Mouse (Mus musculus): ENCODE measurements around the gene Aspa. TPM values are rescaled to one million over a fixed set of nuclear protein-coding genes. Genes with fewer than 3 reads are reported as not detected.
"Not testable (repeated sequence)": the region's sequence is repeated elsewhere in the genome, so short reads cannot be mapped to it uniquely, and the experiment has no call there.

Gene Aspa
- polyA plus RNA-seq (2015; fragmentation: Nextera tagmentation; extraction: Ambion mirVana): 0.74 and 2.0 TPM in 2 replicates

DNA sequence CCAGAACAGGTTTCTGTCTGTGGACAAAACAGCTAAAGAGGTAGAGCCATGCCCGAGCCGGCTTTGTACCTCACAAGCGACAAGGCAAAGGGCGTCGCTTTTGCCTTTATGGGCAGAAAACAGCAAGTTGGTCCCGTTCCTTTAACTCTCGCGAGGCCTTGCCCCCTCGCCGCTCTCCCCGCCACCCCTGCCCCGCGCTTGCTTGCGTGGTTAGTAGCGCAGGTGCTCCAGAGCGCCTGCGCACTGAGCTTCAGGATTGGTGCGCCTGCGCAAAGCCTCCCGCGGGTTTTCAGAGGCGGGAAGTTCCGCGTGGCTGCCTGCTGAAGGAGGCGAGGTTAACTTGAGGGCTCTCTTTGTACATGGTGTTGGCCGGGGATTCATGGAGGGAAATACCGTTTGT lies at the start of gene Aspa, which contains the start of the genes Gm49340 and Spata22:
Gene Aspa (minus strand): TSS at position 155 of the 400 bp plus-strand sequence.
Gene Gm49340 (plus strand): TSS at position 300 of the 400 bp plus-strand sequence.
Gene Spata22 (plus strand): TSS at position 300 of the 400 bp plus-strand sequence.
- no peak within 1 kb of the TSS for H3K27ac ChIP-seq
- H3K4me1 ChIP-seq: no peaks in the 10 kb centered on the region
- H3K9me3 ChIP-seq: no peaks in the 10 kb centered on the region
- H3K4me2 ChIP-seq: no peak within 1 kb of the TSS
- no peaks in the 10 kb centered on the region for H3K36me3 ChIP-seq
- H3K9ac ChIP-seq: no peak within 1 kb of the TSS
- ATAC-seq (ENCODE audit: insufficient number of reproducible peaks, low FRiP score, low TSS enrichment, low read depth): no peak
- no peaks in the 10 kb centered on the region for H3K27me3 ChIP-seq
- 81% methylated on average over 27 of the region's 27 CpGs for WGBS
- no peak within 1 kb of the TSS for H3K4me3 ChIP-seq

DNA sequence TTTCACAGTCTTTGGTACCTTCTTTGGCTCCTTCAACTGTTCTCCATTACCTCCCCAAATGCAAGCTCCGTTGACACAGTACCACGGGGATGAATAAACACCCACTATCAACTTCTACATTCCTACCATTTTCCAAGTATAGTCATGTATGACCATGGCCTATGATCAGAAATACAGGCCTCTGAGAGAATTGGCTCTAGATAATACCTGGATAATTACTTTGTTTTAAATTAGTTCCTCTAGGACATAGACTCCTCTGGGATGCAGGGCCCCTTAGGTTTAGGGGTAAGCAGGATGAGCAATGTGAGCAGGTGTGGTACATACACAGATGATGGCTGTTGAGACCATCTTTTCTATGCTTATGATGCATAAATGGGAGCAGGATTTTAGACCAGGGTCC lies 41.5 kb upstream of the Aspa start, which contains the start of gene Olfr376:
Gene Olfr376 (plus strand): TSS at position 301 of the 400 bp plus-strand sequence.
- WGBS: 87% methylated on average over 2 of the region's 2 CpGs
- H3K36me3 ChIP-seq: no peaks in the 10 kb centered on the region
- no peak within 1 kb of the TSS for H3K27ac ChIP-seq
- no peak for ATAC-seq (ENCODE audit: insufficient number of reproducible peaks, low FRiP score, low TSS enrichment, low read depth)
- H3K4me3 ChIP-seq: no peak within 1 kb of the TSS
- no peaks in the 10 kb centered on the region for H3K4me1 ChIP-seq
- no peak within 1 kb of the TSS for H3K4me2 ChIP-seq
- H3K9me3 ChIP-seq: no peaks in the 10 kb centered on the region
- H3K9ac ChIP-seq: no peak within 1 kb of the TSS
- H3K27me3 ChIP-seq: no peaks in the 10 kb centered on the region

DNA sequence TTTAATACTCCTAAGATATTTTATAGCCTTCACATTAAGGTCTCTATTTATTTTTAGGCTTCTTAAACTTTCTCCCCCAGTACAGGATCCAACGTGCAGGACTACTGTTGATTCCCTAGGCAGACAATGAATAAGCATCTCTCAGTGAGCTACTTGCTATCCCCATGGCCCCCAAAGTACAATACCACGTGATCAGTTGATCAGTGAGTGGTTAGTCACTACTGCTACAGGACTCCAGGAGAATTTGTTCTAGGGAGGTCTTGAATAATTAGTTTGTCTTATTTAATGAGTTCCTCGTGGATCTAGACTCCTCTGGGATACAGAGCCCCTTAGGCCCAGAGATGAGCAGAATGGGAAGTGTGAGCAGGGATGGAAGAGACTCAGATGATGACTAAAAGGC lies 21.1 kb upstream of the Aspa start, which contains the start of gene Olfr20:
Gene Olfr20 (plus strand): TSS at position 301 of the 400 bp plus-strand sequence.
- Histone ChIP-seq H3K9ac (no peak within 1 kb of the TSS), H3K9me3 (no peaks in the 10 kb centered on the region), H3K4me2 (no peak within 1 kb of the TSS), H3K4me3 (no peak within 1 kb of the TSS), H3K4me1 (no peaks in the 10 kb centered on the region), H3K36me3 (no peaks in the 10 kb centered on the region), H3K27me3 (no peaks in the 10 kb centered on the region), H3K27ac (no peak within 1 kb of the TSS)
- 41% methylated on average over 3 of the region's 3 CpGs for WGBS
- no peak for ATAC-seq (ENCODE audit: insufficient number of reproducible peaks, low FRiP score, low TSS enrichment, low read depth)

DNA sequence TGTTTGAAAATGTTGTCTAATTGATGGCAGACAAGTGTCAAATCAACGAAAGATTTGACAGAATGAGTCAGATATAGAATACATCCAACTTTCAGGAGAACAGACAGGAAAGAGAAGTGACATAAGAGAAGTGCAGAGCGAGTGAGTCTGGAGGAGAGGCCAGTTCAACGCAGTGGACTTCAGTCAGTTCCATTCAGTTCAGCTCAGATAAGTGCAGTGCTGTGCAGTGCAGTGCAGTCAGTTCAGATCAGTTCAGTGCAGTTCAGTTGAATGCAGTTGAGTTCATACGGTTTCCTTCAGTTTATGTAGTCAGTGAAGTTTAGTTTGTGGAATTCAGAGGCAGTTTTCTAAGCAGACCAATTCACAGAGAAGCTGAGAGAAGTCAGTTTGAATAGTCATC lies 7.5 kb upstream of the Aspa start:
- H3K4me3 ChIP-seq: no peak overlapping the region
- H3K27ac ChIP-seq: no peak overlapping the region
- no peak for ATAC-seq (ENCODE audit: insufficient number of reproducible peaks, low FRiP score, low TSS enrichment, low read depth)
- H3K9me3 ChIP-seq: no peaks in the 10 kb centered on the region
- no peak overlapping the region for H3K4me2 ChIP-seq
- WGBS: 77% methylated on average over 4 of the region's 4 CpGs
- H3K4me1 ChIP-seq: no peaks in the 10 kb centered on the region
- no peak overlapping the region for H3K9ac ChIP-seq
- H3K27me3 ChIP-seq: no peaks in the 10 kb centered on the region
- H3K36me3 ChIP-seq: no peaks in the 10 kb centered on the region

DNA sequence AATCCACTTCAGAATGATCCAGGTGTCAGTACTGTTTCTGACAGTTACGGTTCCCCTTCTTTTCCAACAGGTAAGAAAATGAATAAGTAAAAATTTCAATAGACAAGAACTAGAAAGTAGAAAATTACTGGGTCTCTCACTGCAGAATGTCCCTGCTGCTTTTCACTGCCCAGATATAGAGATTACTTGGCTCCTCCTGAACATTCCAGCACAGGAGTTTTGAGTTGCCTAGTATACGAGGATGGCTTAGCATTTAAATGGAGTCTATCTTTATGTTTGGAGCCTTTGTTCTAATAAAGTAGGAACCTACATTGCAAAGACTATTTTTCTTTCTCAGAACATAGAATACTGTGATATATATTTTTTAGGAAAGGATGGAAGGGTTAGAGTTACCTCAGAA lies 4.0 kb upstream of the Aspa start:
- 70% methylated on average over 2 of the region's 2 CpGs for WGBS
- H3K36me3 ChIP-seq: no peaks in the 10 kb centered on the region
- H3K27ac ChIP-seq: no peak overlapping the region
- ATAC-seq (ENCODE audit: insufficient number of reproducible peaks, low FRiP score, low TSS enrichment, low read depth): no peak
- no peak overlapping the region for H3K9ac ChIP-seq
- H3K4me1 ChIP-seq: no peaks in the 10 kb centered on the region
- H3K27me3 ChIP-seq: no peaks in the 10 kb centered on the region
- no peak overlapping the region for H3K4me3 ChIP-seq
- H3K9me3 ChIP-seq: no peaks in the 10 kb centered on the region
- no peak overlapping the region for H3K4me2 ChIP-seq

DNA sequence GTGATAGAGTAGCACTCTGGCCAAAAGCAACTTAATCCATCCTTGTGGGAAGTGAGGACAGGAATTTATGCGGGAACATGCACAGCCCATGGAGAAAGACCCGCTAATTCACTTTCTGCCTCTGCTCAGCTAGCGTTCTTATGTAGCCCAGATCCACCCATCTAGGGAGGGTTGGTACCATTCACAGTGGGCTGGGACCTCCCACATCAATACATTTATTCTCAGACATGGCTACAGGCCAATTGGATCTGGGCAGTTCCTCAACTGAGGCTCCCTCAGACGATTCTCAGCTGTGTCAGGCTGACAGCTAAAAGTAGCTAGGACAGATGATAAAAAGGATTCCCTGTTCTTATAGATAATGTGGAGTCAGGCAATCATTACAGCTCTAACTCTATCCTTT lies 2.0 kb downstream of the Aspa start:
- H3K4me1 ChIP-seq: no peaks in the 10 kb centered on the region
- H3K27ac ChIP-seq: no peak overlapping the region
- no peak overlapping the region for H3K4me3 ChIP-seq
- 66% methylated on average over 4 of the region's 4 CpGs for WGBS
- H3K36me3 ChIP-seq: no peaks in the 10 kb centered on the region
- H3K4me2 ChIP-seq: no peak overlapping the region
- no peaks in the 10 kb centered on the region for H3K9me3 ChIP-seq
- H3K27me3 ChIP-seq: no peaks in the 10 kb centered on the region
- no peak overlapping the region for H3K9ac ChIP-seq
- no peak for ATAC-seq (ENCODE audit: insufficient number of reproducible peaks, low FRiP score, low TSS enrichment, low read depth)

DNA sequence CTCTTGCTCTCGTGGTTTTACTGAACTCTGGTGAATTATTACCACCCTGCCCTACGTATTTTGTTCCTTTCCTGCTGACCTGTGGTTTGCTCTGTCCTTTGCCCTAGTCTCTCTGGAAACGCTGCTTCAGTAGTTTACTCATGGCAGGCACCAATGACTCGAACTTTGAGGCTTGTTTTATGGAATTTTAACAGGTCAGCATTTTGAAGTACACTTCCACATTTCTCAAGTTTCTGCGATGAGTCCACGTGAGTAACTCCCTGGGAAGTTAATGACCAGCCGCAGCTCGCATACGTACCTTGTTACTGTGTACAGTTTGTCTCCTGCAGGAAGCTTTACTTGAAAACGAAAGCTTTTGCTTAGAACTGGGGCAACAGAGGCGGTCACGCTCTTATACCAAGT lies 2.9 kb downstream of the Aspa start:
- Histone ChIP-seq H3K27ac (no peak overlapping the region), H3K4me2 (peak overlapping the region; percentile 22; the same call in 1 of the 2 replicates), H3K4me3 (no peak overlapping the region), H3K36me3 (no peaks in the 10 kb centered on the region), H3K9ac (no peak overlapping the region), H3K27me3 (no peaks in the 10 kb centered on the region), H3K4me1 (no peaks in the 10 kb centered on the region), H3K9me3 (no peaks in the 10 kb centered on the region)
- ATAC-seq (ENCODE audit: insufficient number of reproducible peaks, low FRiP score, low TSS enrichment, low read depth): no peak
- 19% methylated on average over 12 of the region's 12 CpGs for WGBS

DNA sequence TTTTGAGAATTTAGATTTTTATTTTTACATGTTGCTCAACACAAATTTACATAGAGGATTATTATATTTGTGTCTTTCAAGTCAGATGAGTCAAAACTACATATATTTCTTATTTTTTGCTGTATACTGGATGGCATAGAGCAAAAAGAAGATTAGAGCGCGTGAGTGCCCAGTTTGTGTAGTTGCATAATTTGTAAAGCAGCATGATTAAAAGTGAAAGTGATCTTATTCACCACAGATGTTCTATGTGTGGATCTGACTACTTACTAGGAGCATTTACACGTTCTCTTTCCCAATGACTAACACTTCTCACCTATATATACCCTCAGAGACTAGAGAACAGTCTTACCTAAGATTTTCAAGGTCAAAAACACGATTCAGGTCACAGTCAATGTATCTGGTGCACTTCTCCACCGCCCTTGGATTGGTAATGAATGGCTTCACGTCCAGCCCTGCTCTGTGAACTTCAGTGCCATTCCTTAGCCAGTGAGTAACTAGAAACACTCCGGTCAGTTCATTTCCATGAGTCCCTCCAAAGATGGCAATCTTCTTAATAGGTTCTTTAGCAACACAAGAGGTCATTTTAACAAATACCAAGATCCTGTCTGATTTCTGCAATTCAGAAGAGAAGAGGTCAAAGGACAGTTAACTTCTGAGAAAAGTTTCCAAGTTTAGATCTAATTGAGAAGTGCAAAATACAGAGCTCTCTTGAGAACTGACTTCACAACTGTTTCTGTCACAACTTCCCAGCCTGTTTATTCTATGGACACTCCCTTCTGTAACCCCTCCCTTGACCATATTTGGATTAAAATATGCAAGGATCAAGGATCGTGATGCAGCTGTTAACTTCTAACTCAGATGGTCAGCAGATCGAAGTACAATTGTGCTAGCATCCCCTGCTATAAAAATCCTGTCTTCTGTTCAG lies 5.2 kb downstream of the Aspa start:
- H3K27me3 ChIP-seq: no peaks in the 10 kb centered on the region
- no peak overlapping the region for H3K9ac ChIP-seq
- H3K4me2 ChIP-seq: no peak overlapping the region
- H3K4me1 ChIP-seq: no peaks in the 10 kb centered on the region
- no peak for ATAC-seq (ENCODE audit: insufficient number of reproducible peaks, low FRiP score, low TSS enrichment, low read depth)
- no peak overlapping the region for H3K4me3 ChIP-seq
- H3K9me3 ChIP-seq: no peaks in the 10 kb centered on the region
- no peaks in the 10 kb centered on the region for H3K36me3 ChIP-seq
- WGBS: 71% methylated on average over 9 of the region's 9 CpGs
- no peak overlapping the region for H3K27ac ChIP-seq

DNA sequence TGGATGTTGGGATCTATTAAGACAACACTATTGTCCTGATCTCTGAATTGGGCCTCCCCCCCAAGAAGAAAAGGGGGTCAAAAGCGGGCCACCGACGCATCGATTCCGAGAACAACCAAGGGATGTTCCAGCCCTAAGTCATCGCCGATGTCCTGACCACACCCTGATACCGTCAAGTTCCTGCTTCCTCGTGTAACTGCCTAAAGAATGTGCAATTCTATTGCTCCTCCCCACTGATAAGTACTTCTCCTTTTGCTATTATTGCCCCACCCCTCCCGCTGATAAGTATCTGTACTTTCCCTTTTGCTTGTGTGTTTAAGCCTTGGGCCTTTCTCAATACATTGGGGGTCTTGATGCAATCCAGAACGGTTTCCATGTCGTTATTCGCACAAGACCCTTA lies 8.3 kb downstream of the Aspa start:
- not testable (repeated sequence) for H3K9me3 ChIP-seq; H3K4me2 ChIP-seq; H3K4me1 ChIP-seq; H3K27me3 ChIP-seq; H3K27ac ChIP-seq; H3K4me3 ChIP-seq; H3K36me3 ChIP-seq; H3K9ac ChIP-seq; ATAC-seq (ENCODE audit: insufficient number of reproducible peaks, low FRiP score, low TSS enrichment, low read depth)
- 94% methylated on average over 13 of the region's 13 CpGs for WGBS

DNA sequence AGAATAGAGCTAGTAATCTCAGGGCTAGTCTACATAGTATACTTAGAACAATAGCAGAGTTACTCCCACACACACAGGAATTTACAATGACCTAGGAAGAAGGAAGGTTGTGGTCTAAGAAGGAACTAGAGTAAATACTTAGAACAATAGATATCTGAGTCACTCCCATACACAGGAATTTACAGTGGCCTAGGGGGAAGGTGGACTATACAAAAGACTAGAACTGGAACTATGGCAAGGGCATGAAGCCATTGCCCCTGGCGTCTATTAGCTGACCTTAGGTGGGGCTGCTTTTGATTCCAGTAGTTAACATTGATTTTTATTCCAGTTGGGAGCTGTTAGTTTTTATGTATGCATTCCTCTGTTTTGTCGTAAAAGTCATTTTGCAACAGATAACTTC lies 10.8 kb downstream of the Aspa start:
- not testable (repeated sequence) for H3K4me2 ChIP-seq; H3K27me3 ChIP-seq; H3K27ac ChIP-seq; ATAC-seq (ENCODE audit: insufficient number of reproducible peaks, low FRiP score, low TSS enrichment, low read depth); H3K9ac ChIP-seq; H3K4me1 ChIP-seq; H3K4me3 ChIP-seq; H3K9me3 ChIP-seq; H3K36me3 ChIP-seq
- WGBS: 78% methylated on average over 2 of the region's 2 CpGs

DNA sequence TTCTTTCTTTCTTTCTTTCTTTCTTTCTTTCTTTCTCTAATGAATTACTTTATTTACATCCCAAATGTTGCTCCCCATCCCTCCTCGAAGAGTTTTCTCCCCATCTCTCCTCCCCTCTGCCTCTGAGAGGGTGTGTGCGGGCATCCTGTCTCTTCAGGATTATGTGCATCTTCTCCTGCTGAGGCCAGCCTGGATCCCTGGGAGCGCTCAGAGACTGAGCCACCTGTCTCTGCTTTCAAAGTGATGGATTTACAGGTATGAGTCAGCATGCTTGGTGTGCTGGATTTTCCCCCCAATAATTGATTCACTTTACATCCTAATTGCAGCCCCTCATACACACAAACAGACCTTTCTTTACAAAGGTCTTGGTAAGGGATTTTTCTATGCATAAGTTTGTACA lies 13.4 kb downstream of the Aspa start:
- H3K4me1 ChIP-seq: no peaks in the 10 kb centered on the region
- no peak overlapping the region for H3K4me2 ChIP-seq
- no peaks in the 10 kb centered on the region for H3K27me3 ChIP-seq
- H3K4me3 ChIP-seq: no peak overlapping the region
- H3K36me3 ChIP-seq: no peaks in the 10 kb centered on the region
- H3K9me3 ChIP-seq: no peaks in the 10 kb centered on the region
- no peak overlapping the region for H3K9ac ChIP-seq
- ATAC-seq (ENCODE audit: insufficient number of reproducible peaks, low FRiP score, low TSS enrichment, low read depth): no peak
- no peak overlapping the region for H3K27ac ChIP-seq
- WGBS: 32% methylated on average over 3 of the region's 3 CpGs

DNA sequence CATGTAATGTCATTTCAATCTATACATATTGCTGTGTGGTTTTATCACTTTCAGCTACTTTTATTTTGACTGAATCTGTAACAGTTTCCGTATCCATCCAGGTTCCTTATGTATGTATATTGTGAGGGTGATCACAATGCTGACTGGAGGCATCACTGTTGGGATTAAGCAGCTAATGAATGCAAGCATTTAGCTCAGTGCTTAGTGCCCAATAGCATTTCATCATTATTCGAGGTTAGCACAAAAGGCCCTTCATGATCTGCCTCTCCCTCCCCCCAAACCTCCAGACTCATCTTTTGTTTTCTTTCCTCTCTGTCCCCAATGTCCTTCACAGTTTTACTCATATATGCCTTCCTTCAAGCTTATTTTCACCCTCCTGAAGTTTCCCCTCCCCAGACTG lies 26.3 kb downstream of the Aspa start:
- H3K27me3 ChIP-seq: no peaks in the 10 kb centered on the region
- H3K4me3 ChIP-seq: no peak overlapping the region
- no peak for ATAC-seq (ENCODE audit: insufficient number of reproducible peaks, low FRiP score, low TSS enrichment, low read depth)
- H3K4me1 ChIP-seq: no peaks in the 10 kb centered on the region
- H3K9ac ChIP-seq: no peak overlapping the region
- H3K27ac ChIP-seq: no peak overlapping the region
- no peak overlapping the region for H3K4me2 ChIP-seq
- H3K36me3 ChIP-seq: no peaks in the 10 kb centered on the region
- 58% methylated on average over 2 of the region's 2 CpGs for WGBS
- no peaks in the 10 kb centered on the region for H3K9me3 ChIP-seq
